Mouse (Mus musculus) urinary bladder, adult 2 months (tissue): Measurements from ENCODE around the gene Dthd1. TPM values are rescaled to one million over a fixed set of nuclear protein-coding genes. Genes with fewer than 3 reads are reported as not detected.

Experiments
- DNase-seq: peaks from one replicate; pipeline ENCODE4 v3.0.0; 2022; ENCODE audit warnings: low spot score
- polyA plus RNA-seq: library from polyadenylated mRNA; depleted of rRNA; stranded (reverse); fragments of >200 nt; gene quantifications from 2 replicates; pipeline ENCODE4 v1.2.3, GENCODE M21; 2012; rRNA removed

Dthd1 gene
- polyA plus RNA-seq, result not detected in 2 replicates

GRCm38 (mm10) chr5:62813402-62814071 is at the start of gene Dthd1:
Gene Dthd1, plus strand, starts transcription at chr5:62813823.
- DNase-seq, result no peak

- no peak for DNase-seq
Observed at GRCm38 (mm10) chr5:62764161-62764560, 49.5 kb upstream of the Dthd1 start.

- no peak for DNase-seq
Observed at GRCm38 (mm10) chr5:62765459-62765783, 48.2 kb upstream of the Dthd1 start.

GRCm38 (mm10) chr5:62765784-62766701 is 47.6 kb upstream of the Dthd1 start, which contains the start of gene Arap2:
Gene Arap2, minus strand, starts transcription at chr5:62766159.
- DNase-seq, result peak; percentile 73

- no peak for DNase-seq
Observed at GRCm38 (mm10) chr5:62771775-62772599, 41.6 kb upstream of the Dthd1 start.

- DNase-seq, result no peak
Observed at GRCm38 (mm10) chr5:62777804-62778203, 35.8 kb upstream of the Dthd1 start.

GRCm38 (mm10) chr5:62778682-62779081 is 34.9 kb upstream of the Dthd1 start:
- no peak for DNase-seq

- DNase-seq, result no peak
Observed at GRCm38 (mm10) chr5:62786809-62787208, 26.8 kb upstream of the Dthd1 start.

- no peak for DNase-seq
Observed at GRCm38 (mm10) chr5:62790921-62791564, 22.6 kb upstream of the Dthd1 start.

GRCm38 (mm10) chr5:62792776-62793175 is 20.8 kb upstream of the Dthd1 start:
- no peak for DNase-seq

- DNase-seq, result no peak
Observed at GRCm38 (mm10) chr5:62814072-62814414, 420 bp downstream of the Dthd1 start.

GRCm38 (mm10) chr5:62815741-62816140 is 2.1 kb downstream of the Dthd1 start:
- DNase-seq, result no peak

GRCm38 (mm10) chr5:62819567-62819966 is 5.9 kb downstream of the Dthd1 start:
- no peak for DNase-seq

- no peak for DNase-seq
Observed at GRCm38 (mm10) chr5:62820363-62821271, 7.0 kb downstream of the Dthd1 start.

- no peak for DNase-seq
Observed at GRCm38 (mm10) chr5:62842955-62843730, 29.5 kb downstream of the Dthd1 start.

- DNase-seq, result no peak
Observed at GRCm38 (mm10) chr5:62846571-62847131, 33.0 kb downstream of the Dthd1 start.

GRCm38 (mm10) chr5:62851337-62851736 is 37.7 kb downstream of the Dthd1 start:
- no peak for DNase-seq

GRCm38 (mm10) chr5:62854361-62854844 is 40.8 kb downstream of the Dthd1 start:
- no peak for DNase-seq

GRCm38 (mm10) chr5:62857502-62857901 is 43.9 kb downstream of the Dthd1 start:
- no peak for DNase-seq
